Mouse (Mus musculus): ENCODE measurements around the gene Zmynd19. TPM values are rescaled to one million over a fixed set of nuclear protein-coding genes. Genes with fewer than 3 reads are reported as not detected.
"Not testable (repeated sequence)": the region's sequence is repeated elsewhere in the genome, so short reads cannot be mapped to it uniquely, and the experiment has no call there.

Gene Zmynd19
- polyA plus RNA-seq, 1 experiment from 2014 or later = 27.6 TPM

DNA sequence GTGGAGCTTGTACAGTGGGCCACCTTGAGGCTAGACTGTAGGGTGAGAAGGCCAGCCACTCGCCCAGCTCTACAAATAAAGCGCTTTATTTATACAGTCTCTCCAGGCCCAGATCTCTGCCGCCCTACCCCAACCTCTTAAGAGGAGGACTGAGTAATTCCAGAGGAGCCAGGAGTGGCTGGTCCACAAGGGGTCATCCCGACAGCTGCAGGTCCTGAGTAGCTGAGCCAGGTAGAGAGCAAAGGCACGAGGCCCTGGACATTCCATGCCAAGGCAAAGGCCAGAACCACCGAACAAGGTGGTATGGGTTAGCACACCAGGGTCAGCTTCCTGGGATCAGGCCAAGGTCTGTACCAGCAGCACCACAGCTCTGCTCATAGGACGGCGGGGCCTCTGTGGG lies 24.3 kb upstream of the Zmynd19 start:
- 84% methylated on average over 8 of the region's 8 CpGs for WGBS

DNA sequence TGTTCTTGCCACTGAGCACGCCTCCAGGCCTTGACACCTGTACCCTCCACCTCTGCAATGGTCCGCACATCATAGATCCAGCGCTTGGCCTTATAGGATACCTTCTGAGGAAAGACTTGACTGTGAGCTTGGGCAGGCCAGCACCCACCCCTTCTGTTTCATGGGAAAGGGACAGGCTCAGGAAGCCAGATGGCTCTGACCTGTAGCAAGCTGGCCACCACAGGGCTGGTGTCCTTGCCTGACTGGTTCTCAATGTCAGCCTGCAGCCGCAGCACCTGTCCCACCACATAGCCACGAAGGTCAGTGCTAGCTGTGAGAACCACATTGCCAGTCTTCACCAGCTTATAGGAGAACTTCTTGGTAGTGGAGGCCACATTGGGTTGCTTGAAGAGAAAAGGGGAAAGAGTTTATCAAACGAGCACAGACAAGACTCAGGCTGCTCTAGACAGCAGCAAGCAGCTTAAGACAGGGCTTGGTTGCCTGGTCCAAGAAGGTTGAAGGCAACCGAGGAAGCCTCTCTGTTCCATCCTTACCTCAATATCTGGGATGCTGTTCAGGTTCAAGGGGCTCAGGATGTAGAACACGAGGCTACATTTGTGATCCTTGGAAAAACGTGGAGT lies 23.1 kb upstream of the Zmynd19 start:
- Histone ChIP-seq H3K4me3 (no peak overlapping the region), H3K9me3 (no peaks in the 10 kb centered on the region), H3K27me3 (ENCODE audit: insufficient read depth, poor library complexity, severe bottlenecking) (no peaks in the 10 kb centered on the region), H3K36me3 (0 out of 2 replicates have a peak, but pooled peaks cover 5% of the 10 kb centered on the region), H3K27ac (no peak overlapping the region), H3K4me1 (replicated peaks) (no peaks in the 10 kb centered on the region)
- DNase-seq (ENCODE audit: low spot score) = no peak
- 84% methylated on average over 9 of the region's 9 CpGs for WGBS

More for the DNA sequence above, 24.3 kb upstream of the Zmynd19 start:
- no peak overlapping the region for H3K4me3 ChIP-seq
- H3K27me3 ChIP-seq (ENCODE audit: insufficient read depth, poor library complexity, severe bottlenecking) = no peaks in the 10 kb centered on the region
- H3K27ac ChIP-seq = no peak overlapping the region
- 0 out of 2 replicates have a peak, but pooled peaks cover 5% of the 10 kb centered on the region for H3K36me3 ChIP-seq
- H3K9me3 ChIP-seq = no peaks in the 10 kb centered on the region
- no peak for DNase-seq (ENCODE audit: low spot score)
- H3K4me1 ChIP-seq (replicated peaks) = no peaks in the 10 kb centered on the region

DNA sequence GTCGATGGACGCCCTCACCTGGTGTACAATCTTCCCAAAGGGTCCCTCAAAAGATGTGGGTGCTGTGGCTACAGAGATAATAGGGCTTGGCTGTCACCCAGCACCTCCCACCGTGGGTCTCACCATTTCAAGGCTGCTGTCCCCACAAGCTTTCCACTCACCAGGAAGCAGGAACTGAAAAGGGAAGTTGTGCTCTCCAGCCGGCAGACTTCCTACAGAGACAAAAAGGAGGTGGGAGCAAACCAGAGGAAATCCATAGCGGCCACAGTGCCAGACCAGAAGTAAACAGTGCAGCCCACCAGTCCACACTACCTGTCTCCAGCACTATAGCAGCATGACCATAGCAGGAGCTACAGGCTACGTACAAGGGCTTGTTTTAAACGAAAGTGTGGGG lies 22.6 kb upstream of the Zmynd19 start:
- Histone ChIP-seq H3K4me1 (replicated peaks) (no peaks in the 10 kb centered on the region), H3K27me3 (ENCODE audit: insufficient read depth, poor library complexity, severe bottlenecking) (no peaks in the 10 kb centered on the region), H3K9me3 (no peaks in the 10 kb centered on the region), H3K36me3 (0 out of 2 replicates have a peak, but pooled peaks cover 5% of the 10 kb centered on the region), H3K4me3 (no peak overlapping the region), H3K27ac (no peak overlapping the region)
- 80% methylated on average over 7 of the region's 7 CpGs for WGBS
- no peak for DNase-seq (ENCODE audit: low spot score)

DNA sequence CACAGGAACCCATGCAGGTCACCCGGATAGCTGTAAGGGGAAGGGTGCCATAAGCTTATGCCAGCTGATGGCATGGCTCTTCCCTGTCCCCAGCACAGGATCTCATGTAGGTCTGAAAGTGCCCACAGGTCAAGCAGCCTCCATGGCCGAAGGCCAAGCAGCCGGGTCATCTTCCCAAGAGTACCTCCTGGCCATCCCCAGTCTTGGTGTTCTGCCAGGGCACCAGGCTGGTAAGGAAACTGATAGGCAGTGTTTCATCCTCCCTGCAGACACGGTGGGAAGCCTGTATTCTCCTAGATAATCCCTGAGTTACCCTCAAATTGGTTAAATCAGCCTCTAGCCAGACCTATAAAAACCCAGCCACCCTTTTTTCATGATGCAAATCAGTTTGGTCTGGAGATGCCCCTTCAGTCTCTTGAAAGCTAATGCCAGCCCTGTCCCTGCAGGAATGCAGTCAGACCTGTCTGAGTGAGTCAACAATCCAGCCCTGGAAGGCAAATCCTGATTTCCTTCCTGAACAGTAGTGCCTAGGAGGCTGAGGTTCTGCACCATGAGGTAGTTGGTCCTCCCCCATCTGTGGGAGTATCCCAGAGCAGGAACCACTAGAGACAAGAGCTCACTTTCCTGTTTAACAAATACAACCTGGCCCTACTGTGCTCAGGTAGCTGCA lies 21.6 kb upstream of the Zmynd19 start:
- no peak for DNase-seq (ENCODE audit: low spot score)
- Histone ChIP-seq H3K4me1 (replicated peaks) (no peaks in the 10 kb centered on the region), H3K36me3 (0 out of 2 replicates have a peak, but pooled peaks cover 5% of the 10 kb centered on the region), H3K27ac (0 out of 2 replicates have a peak overlapping the region, but pooled peaks have one; percentile 2), H3K4me3 (no peak overlapping the region), H3K27me3 (ENCODE audit: insufficient read depth, poor library complexity, severe bottlenecking) (no peaks in the 10 kb centered on the region), H3K9me3 (no peaks in the 10 kb centered on the region)
- WGBS = 66% methylated on average over 4 of the region's 4 CpGs

GRCm38 (mm10) chr2:24929119-24929518 lies 20.5 kb upstream of the Zmynd19 start:
- H3K4me1 ChIP-seq (replicated peaks) = peaks cover 5% of the 10 kb centered on the region
- H3K9me3 ChIP-seq = no peaks in the 10 kb centered on the region
- H3K27ac ChIP-seq = no peak overlapping the region
- no peak for DNase-seq (ENCODE audit: low spot score)
- H3K36me3 ChIP-seq = 0 out of 2 replicates have a peak, but pooled peaks cover 5% of the 10 kb centered on the region
- H3K4me3 ChIP-seq = no peak overlapping the region
- H3K27me3 ChIP-seq (ENCODE audit: insufficient read depth, poor library complexity, severe bottlenecking) = peaks cover 8% of the 10 kb centered on the region
- 55% methylated on average over 2 of the region's 2 CpGs for WGBS

- WGBS = 90% methylated on average over 5 of the region's 5 CpGs
- H3K27ac ChIP-seq = no peak overlapping the region
- 0 out of 2 replicates have a peak, but pooled peaks cover 5% of the 10 kb centered on the region for H3K36me3 ChIP-seq
- H3K4me1 ChIP-seq (replicated peaks) = peaks cover 10% of the 10 kb centered on the region
- H3K4me3 ChIP-seq = no peak overlapping the region
- no peaks in the 10 kb centered on the region for H3K9me3 ChIP-seq
- H3K27me3 ChIP-seq (ENCODE audit: insufficient read depth, poor library complexity, severe bottlenecking) = peaks cover 13% of the 10 kb centered on the region
- DNase-seq (ENCODE audit: low spot score) = no peak
These were observed 20.0 kb upstream of the Zmynd19 start for GRCm38 (mm10) chr2:24929593-24929992.

GRCm38 (mm10) chr2:24934441-24934963 lies 15.1 kb upstream of the Zmynd19 start:
- DNase-seq (ENCODE audit: low spot score) = no peak
- H3K27ac ChIP-seq = peak overlapping the region; percentile 86
- no peaks in the 10 kb centered on the region for H3K36me3 ChIP-seq
- peaks cover 27% of the 10 kb centered on the region for H3K27me3 ChIP-seq (ENCODE audit: insufficient read depth, poor library complexity, severe bottlenecking)
- H3K4me3 ChIP-seq = peak overlapping the region; percentile 73
- WGBS = 6% methylated on average over 19 of the region's 19 CpGs
- H3K9me3 ChIP-seq = no peaks in the 10 kb centered on the region
- peaks cover 22% of the 10 kb centered on the region for H3K4me1 ChIP-seq (replicated peaks)

DNA sequence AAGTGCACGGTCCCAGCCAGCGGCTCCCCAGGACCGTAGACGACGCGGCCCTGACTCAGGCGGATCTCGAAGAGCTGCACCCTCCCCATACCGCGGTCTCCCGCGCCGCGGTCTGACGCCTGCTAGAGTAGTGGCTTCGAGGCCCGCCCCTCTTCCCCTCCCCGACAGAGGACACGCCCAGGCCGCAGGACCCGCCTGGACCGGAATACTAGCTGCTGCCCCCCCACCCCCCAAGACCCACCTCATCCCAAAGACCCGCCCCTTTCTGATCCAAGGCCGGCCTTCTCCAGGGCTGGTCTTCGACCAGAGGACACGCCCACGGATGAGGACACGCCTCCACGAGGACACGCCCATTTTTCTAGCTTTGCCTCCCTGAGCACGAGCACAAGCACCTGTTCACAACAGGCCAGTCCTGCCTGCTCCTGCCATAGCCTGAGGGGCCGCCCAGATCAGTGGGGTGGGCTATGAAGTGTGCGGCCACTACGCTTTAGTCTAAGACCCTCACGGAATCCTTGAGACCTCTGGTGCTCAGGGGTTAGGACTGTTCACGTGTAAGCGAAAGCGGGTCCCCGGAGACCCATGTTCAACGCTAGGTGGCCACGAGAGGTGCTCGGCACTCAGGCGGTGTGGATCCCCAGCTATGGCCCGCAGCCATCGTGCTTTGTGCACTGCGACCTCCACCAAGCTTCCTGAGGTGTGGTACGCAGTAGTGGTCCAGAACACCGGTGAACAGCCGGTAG lies 14.4 kb upstream of the Zmynd19 start, which contains the start of gene Arrdc1:
Gene Arrdc1 (minus strand): TSS at position 196 of the 740 bp plus-strand sequence.
- no peaks in the 10 kb centered on the region for H3K36me3 ChIP-seq
- H3K4me1 ChIP-seq (replicated peaks) = peaks cover 22% of the 10 kb centered on the region
- WGBS = under 1% methylated on average over 49 of the region's 49 CpGs
- H3K9me3 ChIP-seq = no peaks in the 10 kb centered on the region
- peak; percentile 92 for DNase-seq (ENCODE audit: low spot score)
- H3K4me3 ChIP-seq = peak within 1 kb of the TSS; percentile 73
- H3K27me3 ChIP-seq (ENCODE audit: insufficient read depth, poor library complexity, severe bottlenecking) = peaks cover 27% of the 10 kb centered on the region
- peak within 1 kb of the TSS; percentile 86 for H3K27ac ChIP-seq

GRCm38 (mm10) chr2:24942092-24942491 lies 7.5 kb upstream of the Zmynd19 start:
- H3K4me3 ChIP-seq = no peak overlapping the region
- no peaks in the 10 kb centered on the region for H3K36me3 ChIP-seq
- H3K27me3 ChIP-seq (ENCODE audit: insufficient read depth, poor library complexity, severe bottlenecking) = no peaks in the 10 kb centered on the region; the same call in 1 of the 2 replicates

GRCm38 (mm10) chr2:24944304-24944703 lies 5.3 kb upstream of the Zmynd19 start:
- H3K27me3 ChIP-seq (ENCODE audit: insufficient read depth, poor library complexity, severe bottlenecking); H3K4me1 ChIP-seq (replicated peaks): not testable (repeated sequence)

More at GRCm38 (mm10) chr2:24942092-24942491, 7.5 kb upstream of the Zmynd19 start:
- 86% methylated on average over 4 of the region's 4 CpGs for WGBS
- no peaks in the 10 kb centered on the region for H3K9me3 ChIP-seq
- no peak for DNase-seq (ENCODE audit: low spot score)
- H3K27ac ChIP-seq = no peak overlapping the region
- no peaks in the 10 kb centered on the region for H3K4me1 ChIP-seq (replicated peaks)

GRCm38 (mm10) chr2:24950189-24950535 lies 570 bp downstream of the Zmynd19 start:
- Histone ChIP-seq H3K27ac (peak overlapping the region; percentile 94), H3K9me3 (no peaks in the 10 kb centered on the region), H3K27me3 (ENCODE audit: insufficient read depth, poor library complexity, severe bottlenecking) (peaks cover 10% of the 10 kb centered on the region; the same call in 1 of the 2 replicates), H3K4me1 (replicated peaks) (peaks cover 18% of the 10 kb centered on the region), H3K36me3 (peaks cover 40% of the 10 kb centered on the region), H3K4me3 (peak overlapping the region; percentile 99)
- under 1% methylated on average over 31 of the region's 31 CpGs for WGBS
- peak; percentile 41 for DNase-seq (ENCODE audit: low spot score)

More at GRCm38 (mm10) chr2:24944304-24944703, 5.3 kb upstream of the Zmynd19 start:
- H3K9me3 ChIP-seq; DNase-seq (ENCODE audit: low spot score); H3K27ac ChIP-seq; H3K36me3 ChIP-seq; H3K4me3 ChIP-seq: not testable (repeated sequence)
- 54% methylated on average over 2 of the region's 2 CpGs for WGBS

DNA sequence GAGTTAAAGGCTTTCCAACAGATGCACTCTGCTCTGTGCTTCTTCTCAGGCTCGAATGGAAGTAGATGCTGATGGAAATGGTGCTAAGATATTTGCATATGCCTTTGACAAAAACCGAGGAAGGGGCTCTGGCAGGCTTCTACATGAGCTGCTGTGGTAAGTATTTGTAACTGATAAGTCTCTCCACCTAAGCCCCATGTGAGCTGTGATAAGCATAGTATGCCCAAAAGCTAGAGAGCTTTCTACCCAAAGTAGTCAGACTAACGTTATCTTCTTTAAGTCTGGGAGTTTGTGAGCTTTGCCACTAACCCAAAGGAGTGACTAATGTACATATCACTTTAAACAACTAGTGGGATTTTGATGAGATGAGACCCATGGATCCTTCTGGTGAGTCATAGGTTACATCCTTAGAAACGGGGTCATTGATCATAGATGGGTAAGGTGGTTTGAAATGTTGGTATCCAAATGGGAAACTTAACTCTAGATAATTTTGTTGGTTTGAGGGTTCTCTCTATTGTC lies 3.0 kb downstream of the Zmynd19 start:
- Histone ChIP-seq H3K27ac (no peak overlapping the region), H3K27me3 (ENCODE audit: insufficient read depth, poor library complexity, severe bottlenecking) (peaks cover 10% of the 10 kb centered on the region; the same call in 1 of the 2 replicates), H3K4me3 (no peak overlapping the region), H3K4me1 (replicated peaks) (peaks cover 18% of the 10 kb centered on the region), H3K9me3 (no peaks in the 10 kb centered on the region), H3K36me3 (peaks cover 64% of the 10 kb centered on the region)
- WGBS = 84% methylated on average over 4 of the region's 4 CpGs
- DNase-seq (ENCODE audit: low spot score) = no peak

Measured in hindbrain, embryonic 10.5 days (tissue).